Mouse (Mus musculus) fat pad, adult 2 months (tissue): Measurements from ENCODE around the gene Gpank1.
"Not testable (repeated sequence)": the region's sequence is repeated elsewhere in the genome, so short reads cannot be mapped to it uniquely, and the experiment has no call there.

ENCODE experiments used
- DNase-seq: peaks from one replicate; pipeline ENCODE4 v3.0.0-alpha.2; 2011; ENCODE audit warnings: low read depth, low spot score; ENCODE audit errors: extremely low read depth

The Gpank1 gene

GRCm38 (mm10) chr17:35097164-35097655 lies 24.0 kb upstream of the Gpank1 start:
- no peak for DNase-seq

DNA sequence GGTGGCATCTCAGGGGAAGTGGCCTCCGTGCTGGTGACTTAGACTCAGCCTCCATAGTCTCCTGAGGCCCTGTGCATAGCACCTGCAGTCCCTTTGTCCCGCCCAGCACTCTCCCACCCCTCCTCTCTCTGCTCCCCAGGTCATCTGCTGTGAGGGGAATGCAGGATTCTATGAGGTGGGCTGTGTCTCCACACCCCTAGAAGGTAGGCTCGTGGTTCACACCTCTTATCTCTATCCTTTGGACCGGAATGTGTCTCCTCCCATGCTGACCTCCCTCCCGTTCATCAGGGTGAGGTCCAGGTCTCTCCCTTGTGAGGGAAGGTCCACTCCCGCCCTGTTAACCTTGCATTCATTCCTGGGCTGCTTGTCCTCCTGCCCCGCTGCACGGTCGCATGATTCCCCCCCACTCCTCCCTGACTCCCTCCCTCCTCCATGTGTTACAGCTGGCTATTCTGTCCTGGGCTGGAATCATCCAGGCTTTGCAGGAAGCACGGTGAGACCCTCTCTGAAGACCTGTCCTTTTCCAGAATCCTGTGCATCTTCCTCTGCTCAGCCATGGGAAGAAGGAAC lies 21.0 kb upstream of the Gpank1 start:
- no peak for DNase-seq

- DNase-seq: no peak
These were observed 20.1 kb upstream of the Gpank1 start for GRCm38 (mm10) chr17:35101161-35101560.

- no peak for DNase-seq
These were observed 19.0 kb upstream of the Gpank1 start for GRCm38 (mm10) chr17:35102299-35102698.

DNA sequence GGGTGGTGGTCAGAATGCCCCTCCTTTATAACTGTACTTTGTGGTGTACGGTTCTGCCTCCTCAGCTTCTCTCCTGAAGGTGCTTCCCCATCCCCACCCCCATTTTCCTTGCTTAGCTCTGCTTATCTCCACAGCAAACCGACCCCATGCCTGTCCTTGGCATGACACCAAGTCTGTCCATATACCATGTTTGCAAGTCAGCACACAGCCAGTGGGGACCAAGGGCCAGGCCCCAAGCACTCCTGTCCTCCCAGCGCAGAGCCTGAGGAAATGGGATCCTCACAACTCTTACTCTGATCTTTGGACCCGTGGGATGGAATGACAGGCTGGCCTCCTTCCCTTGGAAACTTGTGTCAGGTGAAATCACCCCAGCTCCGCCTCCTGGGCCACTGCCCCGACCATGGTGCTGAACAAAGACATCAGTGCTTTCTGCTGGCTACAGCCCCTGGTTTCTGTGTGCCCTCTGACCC lies 18.0 kb upstream of the Gpank1 start:
- no peak for DNase-seq

- DNase-seq: no peak
These were observed 17.2 kb upstream of the Gpank1 start for GRCm38 (mm10) chr17:35104079-35104478.

DNA sequence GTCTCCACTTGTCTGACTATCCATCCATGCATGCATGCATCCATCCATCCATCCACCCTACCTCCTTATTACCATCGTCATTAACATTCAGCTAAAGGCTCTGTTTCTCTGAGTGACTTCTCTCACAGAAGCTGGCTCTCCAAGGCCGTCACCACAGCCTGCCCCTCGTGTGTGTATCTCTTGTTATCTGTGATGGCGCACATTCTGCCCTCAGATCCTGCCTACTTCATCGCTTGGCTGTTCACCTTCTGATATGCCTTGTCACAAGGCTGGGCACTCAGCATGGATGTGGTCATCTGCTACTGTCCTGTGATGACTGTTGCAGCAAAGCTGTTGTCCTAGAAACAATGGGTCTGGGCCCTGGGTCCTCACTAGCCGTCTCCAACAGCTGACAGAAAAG lies 16.5 kb upstream of the Gpank1 start:
- no peak for DNase-seq

- no peak for DNase-seq
These were observed 15.4 kb upstream of the Gpank1 start for GRCm38 (mm10) chr17:35105740-35106389.

- DNase-seq: no peak
These were observed 14.7 kb upstream of the Gpank1 start for GRCm38 (mm10) chr17:35106522-35106921.

GRCm38 (mm10) chr17:35108097-35108496 lies 13.2 kb upstream of the Gpank1 start, which contains the start of gene Ly6g5c:
TSS of gene Ly6g5c (plus strand) at chr17:35108279.
- DNase-seq: no peak

GRCm38 (mm10) chr17:35111774-35112173 lies 9.5 kb upstream of the Gpank1 start:
- DNase-seq: no peak

DNA sequence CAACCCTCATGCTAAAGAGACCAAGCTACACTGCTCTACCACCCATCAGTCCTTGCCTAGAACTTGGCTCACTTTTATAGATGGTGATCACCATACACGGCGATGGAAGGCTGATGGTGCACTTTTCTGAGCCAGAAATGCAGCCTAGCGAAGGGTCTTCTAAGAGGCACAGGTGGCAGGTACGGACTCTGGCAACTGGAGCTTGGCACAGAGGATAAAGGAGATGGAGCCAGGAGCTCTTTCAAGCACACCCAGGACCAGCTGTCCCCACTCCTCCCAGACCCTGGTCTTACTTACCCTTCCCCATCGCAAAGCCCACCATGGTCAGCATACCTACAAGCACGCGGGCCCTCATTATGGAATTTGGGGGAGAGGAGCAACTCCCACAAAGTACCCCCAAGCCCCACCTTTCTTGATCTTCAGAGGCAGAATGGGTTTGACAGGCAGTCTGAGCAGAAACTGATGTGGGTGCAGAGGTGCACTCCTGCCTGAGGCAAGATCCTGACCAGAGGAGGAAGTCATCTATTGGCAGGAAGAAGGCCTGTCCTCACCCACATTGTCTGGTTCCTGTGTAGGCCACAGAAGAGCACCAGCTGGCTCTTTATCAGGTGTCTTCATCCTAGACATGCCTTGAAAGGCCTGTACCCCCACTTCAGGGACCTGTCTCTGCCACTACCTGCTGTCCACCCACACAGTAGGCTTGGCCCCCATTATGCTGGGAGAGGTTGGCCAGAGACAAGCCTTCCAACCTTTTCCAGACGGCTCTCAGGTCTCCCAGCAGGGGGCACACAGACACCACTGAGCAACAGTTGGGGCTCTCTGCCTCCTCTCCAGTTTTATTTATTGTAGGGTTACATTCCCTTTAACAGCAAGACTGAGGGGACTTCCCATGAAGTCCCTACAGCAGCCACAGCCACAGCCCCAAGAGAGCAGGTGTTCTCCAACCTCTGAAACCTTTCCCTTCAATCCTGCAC lies 5.9 kb upstream of the Gpank1 start, which contains the start of gene Ly6g5b:
Gene Ly6g5b, minus strand, starts transcription at position 383 of the 974 bp plus-strand sequence.
- DNase-seq: no peak

DNA sequence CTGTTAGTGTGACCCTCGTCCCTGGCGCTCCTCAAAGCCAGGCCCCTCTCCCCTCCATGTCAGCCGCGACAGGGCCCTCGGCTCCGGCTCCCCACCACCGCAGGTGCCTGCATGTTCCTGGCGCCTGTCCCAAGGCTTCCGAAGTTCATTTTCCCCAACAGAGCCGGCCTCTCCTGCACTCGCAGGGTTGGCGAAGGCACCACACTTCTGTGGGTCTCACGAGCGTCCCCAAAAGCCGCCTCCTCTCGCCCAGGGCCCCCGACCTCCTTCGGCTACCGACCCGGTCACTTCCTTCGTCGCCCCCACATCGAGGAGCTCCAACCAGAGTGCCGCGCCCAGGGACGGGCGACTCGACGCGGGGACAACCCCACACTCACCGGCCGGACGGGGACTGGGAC lies 511 bp upstream of the Gpank1 start:
- DNase-seq: no peak

- no peak for DNase-seq
These were observed 632 bp downstream of the Gpank1 start, which contains the start of gene Csnk2b for GRCm38 (mm10) chr17:35121871-35122303. TSS of gene Csnk2b (minus strand) at chr17:35122053.

DNA sequence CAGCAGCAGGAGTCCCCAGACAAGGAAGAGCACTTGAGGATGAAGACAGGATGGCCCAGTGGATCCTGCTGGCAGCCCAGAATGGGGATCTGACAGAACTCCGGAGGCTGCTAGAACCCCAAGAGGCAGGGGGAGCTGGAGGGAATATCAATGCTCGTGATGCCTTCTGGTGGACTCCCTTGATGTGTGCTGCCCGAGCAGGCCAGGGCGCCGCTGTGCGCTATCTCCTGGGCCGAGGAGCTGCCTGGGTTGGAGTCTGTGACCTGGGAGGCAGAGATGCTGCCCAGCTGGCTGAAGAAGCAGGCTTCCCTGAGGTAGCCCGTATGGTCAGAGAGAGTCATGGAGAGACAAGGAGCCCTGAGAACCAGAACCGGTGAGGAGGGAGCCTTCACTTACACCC lies 2.0 kb downstream of the Gpank1 start:
- DNase-seq: not testable (repeated sequence)

DNA sequence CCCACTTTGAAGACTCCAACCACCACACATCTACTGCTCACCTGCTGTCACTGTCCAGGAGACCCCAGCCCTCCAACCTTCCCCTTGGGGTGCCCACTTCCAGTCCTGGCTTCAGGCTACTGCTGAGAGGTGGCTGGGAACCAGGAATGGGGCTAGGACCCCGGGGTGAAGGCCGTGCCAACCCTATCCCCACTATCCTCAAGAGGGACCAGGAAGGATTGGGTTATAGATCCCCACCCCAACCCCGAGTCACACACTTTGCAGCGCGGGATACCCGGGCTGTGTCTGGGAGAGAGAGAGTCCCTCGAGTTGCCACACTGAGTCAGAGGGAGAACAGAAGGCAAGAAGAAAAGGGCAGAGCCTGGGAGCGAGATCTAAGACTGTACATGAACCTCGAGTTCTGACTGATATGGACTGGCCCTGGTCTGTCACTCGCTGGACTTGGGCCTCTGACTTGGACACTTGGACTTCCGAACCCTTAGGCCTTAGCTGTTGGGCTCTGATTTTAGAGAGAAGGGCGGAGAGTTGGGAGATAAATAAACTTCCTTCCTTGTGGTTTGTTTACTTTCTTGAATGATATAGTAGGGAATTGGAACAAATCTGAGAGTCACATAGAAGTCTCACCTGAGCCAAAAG lies 3.1 kb downstream of the Gpank1 start:
- not testable (repeated sequence) for DNase-seq

DNA sequence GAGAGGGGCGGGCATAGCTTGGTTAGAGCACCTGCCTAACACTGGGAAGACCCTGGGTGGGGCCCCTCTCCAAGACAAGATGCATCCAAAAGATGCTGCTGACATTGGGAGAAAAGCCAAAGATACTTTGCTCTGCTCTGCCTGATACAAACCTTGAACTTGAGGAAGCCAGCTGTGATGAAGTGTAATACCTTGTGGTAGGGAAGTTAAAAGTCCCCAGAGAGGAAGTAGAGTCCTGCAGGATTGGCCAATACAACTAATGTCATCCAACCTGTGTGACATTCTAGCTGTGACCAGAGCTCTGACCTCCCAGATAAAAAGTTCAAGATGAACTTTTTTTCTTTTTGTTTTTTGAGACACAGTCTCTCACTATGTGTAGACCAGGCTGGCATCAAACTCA lies 3.8 kb downstream of the Gpank1 start:
- no peak for DNase-seq

- no peak for DNase-seq
These were observed 4.3 kb downstream of the Gpank1 start for GRCm38 (mm10) chr17:35125578-35125977.

GRCm38 (mm10) chr17:35126206-35126611 lies 5.0 kb downstream of the Gpank1 start, which contains the start of gene D17H6S53E:
TSS of gene D17H6S53E (plus strand) at chr17:35126373.
- no peak for DNase-seq

GRCm38 (mm10) chr17:35127017-35127416 lies 5.8 kb downstream of the Gpank1 start:
- DNase-seq: no peak

DNA sequence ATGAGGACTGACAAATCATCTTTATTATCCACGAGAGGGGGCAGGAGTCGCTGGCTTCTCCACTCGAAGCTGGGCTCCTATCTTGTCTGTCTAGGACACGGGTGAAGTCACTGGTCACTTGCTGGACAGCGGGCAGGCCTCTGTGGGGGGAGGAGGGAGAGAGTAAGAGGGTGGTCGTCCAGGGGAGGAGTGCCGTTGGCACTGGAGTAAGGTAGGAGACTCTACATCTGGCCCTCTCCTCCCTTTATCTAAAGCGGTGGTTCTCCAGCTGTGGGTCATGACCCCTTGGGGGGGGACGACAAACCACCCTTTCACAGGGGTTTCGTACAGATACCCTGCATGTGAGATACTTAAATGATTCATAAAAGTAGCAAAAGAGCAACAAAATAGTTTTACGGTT lies 7.7 kb downstream of the Gpank1 start:
- no peak for DNase-seq
